Mouse (Mus musculus): Measurements from ENCODE around the gene Hs2st1.

- TF ChIP-seq POLR2A (IDR thresholded peaks at IDR 0.05; ENCODE audit: control insufficient read depth in 1 of 2, insufficient read depth in 1 of 2, low read depth in 1 of 2, low read length in 2 of 2, poor library complexity in 1 of 2) (no peak), CTCF (IDR thresholded peaks at IDR 0.05 in 2 of 3, conservative IDR thresholded peaks at IDR 0.05 in 1 of 3; ENCODE audit: control insufficient read depth in 1 of 3, insufficient read depth in 1 of 3, low read depth in 2 of 3, low read length in 3 of 3, poor library complexity in 1 of 3, severe bottlenecking in 1 of 3) (no peak), HCFC1 (IDR thresholded peaks at IDR 0.05; ENCODE audit: low read depth, low read length) (no peak), BHLHE40 (IDR thresholded peaks at IDR 0.05; ENCODE audit: borderline replicate concordance, low read depth, low read length) (no peak), TAL1 (IDR thresholded peaks at IDR 0.05; ENCODE audit: low read length) (no peak), NRF1 (IDR thresholded peaks at IDR 0.05; ENCODE audit: insufficient read depth, low read depth, low read length, poor library complexity, severe bottlenecking) (no peak), TCF12 (IDR thresholded peaks at IDR 0.05; ENCODE audit: low read depth, low read length) (no peak), EP300 (IDR thresholded peaks at IDR 0.05; ENCODE audit: low read depth in 1 of 2, low read length in 2 of 2) (no peak), UBTF (IDR thresholded peaks at IDR 0.05; ENCODE audit: borderline replicate concordance, insufficient read depth, low read depth, low read length) (no peak), USF1 (IDR thresholded peaks at IDR 0.05; ENCODE audit: low read depth, low read length) (no peak), POLR2AphosphoS2 (IDR thresholded peaks at IDR 0.05; ENCODE audit: low read length) (no peak), ZMIZ1 (IDR thresholded peaks at IDR 0.05; ENCODE audit: low read depth, low read length) (no peak)
These were observed 15.0 kb upstream of the Hs2st1 start for GRCm38 (mm10) chr3:144584789-144585553.

Data from MEL (cell line).